Mouse (Mus musculus): ENCODE data around the gene Eps15. TPM values are rescaled to one million over a fixed set of nuclear protein-coding genes. Genes with fewer than 3 reads are reported as not detected.

Gene Eps15
- total RNA-seq, 1 experiment = 13.0 TPM

- H3K4me3 ChIP-seq (ENCODE audit: insufficient read depth in 1 of 2, low read depth in 1 of 2, low read length in 2 of 2, poor library complexity in 1 of 2, severe bottlenecking in 1 of 2) = no peak overlapping the region
- H3K27ac ChIP-seq (ENCODE audit: insufficient read depth, low read depth, low read length, poor library complexity, severe bottlenecking) = no peak overlapping the region
Observed at GRCm38 (mm10) chr4:109405415-109405814, 125.3 kb downstream of the Eps15 start.

DNA sequence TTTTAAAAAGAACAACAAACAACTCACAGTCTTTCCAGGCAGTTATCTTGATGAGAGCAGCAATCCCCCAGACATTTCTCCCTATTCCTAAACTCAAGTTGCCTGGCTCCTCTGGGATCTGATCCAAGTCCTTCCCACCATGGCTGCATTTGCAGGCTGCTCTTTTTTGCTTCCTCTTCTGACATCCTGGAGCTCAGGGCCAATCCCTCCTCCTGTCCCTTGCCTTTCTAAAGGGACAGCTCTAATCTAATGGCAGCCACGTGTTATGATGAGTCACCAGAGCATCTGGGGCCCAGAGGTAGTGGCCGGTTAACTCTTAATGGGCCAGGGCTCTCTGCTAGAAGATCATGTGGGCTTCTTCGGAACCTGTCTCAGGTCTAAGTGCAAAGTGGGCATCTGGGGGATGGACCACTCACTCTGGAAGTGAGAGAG is 126.0 kb downstream of the Eps15 start:
- Histone ChIP-seq H3K4me1 (ENCODE audit: control insufficient read depth in 2 of 2, insufficient read depth in 2 of 2, low read length in 2 of 2, poor library complexity in 1 of 2) (no peaks in the 10 kb centered on the region; a peak in 1 of 4 replicates), H3K9ac (ENCODE audit: insufficient read depth, low read depth, low read length, poor library complexity, severe bottlenecking) (peak overlapping the region; percentile 57), H3K9me3 (ENCODE audit: control insufficient read depth, insufficient read depth, low read depth, low read length) (no peaks in the 10 kb centered on the region), H3K4me3 (ENCODE audit: insufficient read depth in 1 of 2, low read depth in 1 of 2, low read length in 2 of 2, poor library complexity in 1 of 2, severe bottlenecking in 1 of 2) (peak overlapping the region; percentile 64 to 82; a peak in 3 of 4 replicates), H3K27ac (ENCODE audit: insufficient read depth, low read depth, low read length, poor library complexity, severe bottlenecking) (no peak overlapping the region), H3K36me3 (ENCODE audit: control insufficient read depth, insufficient read depth, low read length, poor library complexity, severe bottlenecking) (no peaks in the 10 kb centered on the region)
- TF ChIP-seq CHD2 (IDR thresholded peaks at IDR 0.05; ENCODE audit: low read depth, low read length) (no peak), ZC3H11A (IDR thresholded peaks at IDR 0.05; ENCODE audit: borderline replicate concordance, low read depth, low read length) (no peak), ZNF384 (IDR thresholded peaks at IDR 0.05; ENCODE audit: low read depth, low read length) (no peak), HCFC1 (IDR thresholded peaks at IDR 0.05; ENCODE audit: borderline replicate concordance, insufficient read depth, low read length) (no peak), MAFK (IDR thresholded peaks at IDR 0.05; ENCODE audit: insufficient read depth, low read depth, low read length) (no peak)
- in situ Hi-C loops (cut with MboI; ENCODE audit: low sequenced_read_pairs in 2 of 2, unreplicated experiment in 2 of 2) = no loop called here
- no peak for DNase-seq (ENCODE audit: low read depth, low spot score)

More at GRCm38 (mm10) chr4:109405415-109405814, 125.3 kb downstream of the Eps15 start:
- no peak overlapping the region for H3K9ac ChIP-seq (ENCODE audit: insufficient read depth, low read depth, low read length, poor library complexity, severe bottlenecking)
- no peaks in the 10 kb centered on the region for H3K9me3 ChIP-seq (ENCODE audit: control insufficient read depth, insufficient read depth, low read depth, low read length)
- H3K36me3 ChIP-seq (ENCODE audit: control insufficient read depth, insufficient read depth, low read length, poor library complexity, severe bottlenecking) = no peaks in the 10 kb centered on the region
- no peak for TF ChIP-seq HCFC1 (IDR thresholded peaks at IDR 0.05; ENCODE audit: borderline replicate concordance, insufficient read depth, low read length)
- no peak for TF ChIP-seq ZC3H11A (IDR thresholded peaks at IDR 0.05; ENCODE audit: borderline replicate concordance, low read depth, low read length)
- no peak for TF ChIP-seq ZNF384 (IDR thresholded peaks at IDR 0.05; ENCODE audit: low read depth, low read length)
- no peak for TF ChIP-seq MAFK (IDR thresholded peaks at IDR 0.05; ENCODE audit: insufficient read depth, low read depth, low read length)
- no peak for TF ChIP-seq CHD2 (IDR thresholded peaks at IDR 0.05; ENCODE audit: low read depth, low read length)
- no peak for DNase-seq (ENCODE audit: low read depth, low spot score)
- in situ Hi-C loops (cut with MboI; ENCODE audit: low sequenced_read_pairs in 2 of 2, unreplicated experiment in 2 of 2) = no loop called here
- H3K4me1 ChIP-seq (ENCODE audit: control insufficient read depth in 2 of 2, insufficient read depth in 2 of 2, low read length in 2 of 2, poor library complexity in 1 of 2) = no peaks in the 10 kb centered on the region; a peak in 1 of 4 replicates

- Histone ChIP-seq H3K4me1 (ENCODE audit: control insufficient read depth in 2 of 2, insufficient read depth in 2 of 2, low read length in 2 of 2, poor library complexity in 1 of 2) (no peaks in the 10 kb centered on the region; a peak in 1 of 4 replicates), H3K9me3 (ENCODE audit: control insufficient read depth, insufficient read depth, low read depth, low read length) (no peaks in the 10 kb centered on the region), H3K9ac (ENCODE audit: insufficient read depth, low read depth, low read length, poor library complexity, severe bottlenecking) (peak within 1 kb of the TSS; percentile 57), H3K27ac (ENCODE audit: insufficient read depth, low read depth, low read length, poor library complexity, severe bottlenecking) (no peak within 1 kb of the TSS), H3K4me3 (ENCODE audit: insufficient read depth in 1 of 2, low read depth in 1 of 2, low read length in 2 of 2, poor library complexity in 1 of 2, severe bottlenecking in 1 of 2) (peak within 1 kb of the TSS; percentile 64 to 82), H3K36me3 (ENCODE audit: control insufficient read depth, insufficient read depth, low read length, poor library complexity, severe bottlenecking) (no peaks in the 10 kb centered on the region)
- TF ChIP-seq ZNF384 (IDR thresholded peaks at IDR 0.05; ENCODE audit: low read depth, low read length) (no peak), CHD2 (IDR thresholded peaks at IDR 0.05; ENCODE audit: low read depth, low read length) (no peak), ZC3H11A (IDR thresholded peaks at IDR 0.05; ENCODE audit: borderline replicate concordance, low read depth, low read length) (no peak), HCFC1 (IDR thresholded peaks at IDR 0.05; ENCODE audit: borderline replicate concordance, insufficient read depth, low read length) (no peak), MAFK (IDR thresholded peaks at IDR 0.05; ENCODE audit: insufficient read depth, low read depth, low read length) (no peak)
- DNase-seq (ENCODE audit: low read depth, low spot score) = no peak
- in situ Hi-C loops (cut with MboI; ENCODE audit: low sequenced_read_pairs in 2 of 2, unreplicated experiment in 2 of 2) = no loop called here
Observed at GRCm38 (mm10) chr4:109406486-109407175, 126.6 kb downstream of the Eps15 start, which contains the start of gene Ttc39a. Ttc39a (plus strand) TSS chr4:109406623.

DNA sequence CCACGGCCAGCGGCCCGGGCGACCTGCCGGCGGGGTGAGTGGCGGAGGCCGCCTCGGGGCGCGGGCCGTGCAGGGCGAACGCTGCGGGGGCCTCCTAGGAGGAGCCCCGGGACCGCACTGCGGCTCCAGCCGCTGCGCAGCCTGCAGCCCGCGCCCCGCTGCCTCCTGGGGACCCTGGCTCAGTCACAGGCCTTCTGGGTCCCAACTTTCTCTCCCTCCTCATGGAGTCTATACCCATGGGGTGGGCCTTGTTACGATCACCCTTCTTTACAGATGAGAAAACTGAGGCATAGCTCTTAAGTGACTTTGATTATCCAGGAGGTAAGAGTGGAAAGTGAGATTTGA is 127.1 kb downstream of the Eps15 start:
- H3K36me3 ChIP-seq (ENCODE audit: control insufficient read depth, insufficient read depth, low read length, poor library complexity, severe bottlenecking) = no peaks in the 10 kb centered on the region
- in situ Hi-C loops (cut with MboI; ENCODE audit: low sequenced_read_pairs in 2 of 2, unreplicated experiment in 2 of 2) = no loop called here

More for the DNA sequence above, 127.1 kb downstream of the Eps15 start:
- Histone ChIP-seq H3K4me1 (ENCODE audit: control insufficient read depth in 2 of 2, insufficient read depth in 2 of 2, low read length in 2 of 2, poor library complexity in 1 of 2) (no peaks in the 10 kb centered on the region; a peak in 1 of 4 replicates), H3K9me3 (ENCODE audit: control insufficient read depth, insufficient read depth, low read depth, low read length) (no peaks in the 10 kb centered on the region), H3K9ac (ENCODE audit: insufficient read depth, low read depth, low read length, poor library complexity, severe bottlenecking) (peak overlapping the region; percentile 57), H3K27ac (ENCODE audit: insufficient read depth, low read depth, low read length, poor library complexity, severe bottlenecking) (no peak overlapping the region), H3K4me3 (ENCODE audit: insufficient read depth in 1 of 2, low read depth in 1 of 2, low read length in 2 of 2, poor library complexity in 1 of 2, severe bottlenecking in 1 of 2) (peak overlapping the region; percentile 62 to 82)
- TF ChIP-seq ZC3H11A (IDR thresholded peaks at IDR 0.05; ENCODE audit: borderline replicate concordance, low read depth, low read length) = no peak
- no peak for TF ChIP-seq MAFK (IDR thresholded peaks at IDR 0.05; ENCODE audit: insufficient read depth, low read depth, low read length)
- no peak for TF ChIP-seq HCFC1 (IDR thresholded peaks at IDR 0.05; ENCODE audit: borderline replicate concordance, insufficient read depth, low read length)
- TF ChIP-seq ZNF384 (IDR thresholded peaks at IDR 0.05; ENCODE audit: low read depth, low read length) = no peak
- no peak for TF ChIP-seq CHD2 (IDR thresholded peaks at IDR 0.05; ENCODE audit: low read depth, low read length)
- DNase-seq (ENCODE audit: low read depth, low spot score) = no peak

Data from ES-E14 (cell line).